Mouse (Mus musculus) heart, adult 2 months (tissue): Measurements from ENCODE around the gene Lrig3.

Experiments
- CTCF ChIP-seq: fragments of 200-600 bp; IDR thresholded peaks from 2 replicates; pipeline ENCODE4 v1.8.1; 2022; ENCODE audit warnings: antibody characterized with exemption, mild to moderate bottlenecking, moderate library complexity
- EP300 ChIP-seq: fragments of 200-500 bp; IDR thresholded peaks from 2 replicates; pipeline ENCODE4 v1.6.1; 2011; ENCODE audit warnings: low read depth, low read length, control low read depth; ENCODE audit not compliant: insufficient read depth
- POLR2A ChIP-seq: fragments of 200-500 bp; IDR thresholded peaks from 2 replicates; pipeline ENCODE4 v1.6.1; 2011; ENCODE audit warnings: mild to moderate bottlenecking, low read depth, low read length, control low read depth; ENCODE audit not compliant: insufficient read depth

- TF ChIP-seq POLR2A = no peak
- no peak for TF ChIP-seq CTCF
- no peak for TF ChIP-seq EP300
These were observed 22.1 kb downstream of the Lrig3 start for GRCm38 (mm10) chr10:125988037-125988436.
